ENCODE assay signal across 8 mouse cellular contexts in genomic region chr10:13473833-13474567, GRCm38 (mm10). TPM values are rescaled to one million over a fixed set of nuclear protein-coding genes. Genes with fewer than 3 reads are reported as not detected.
DNase-seq lines count a peak whose midpoint lies in the region; ATAC-seq and TF ChIP-seq lines count a peak whose summit lies in the region.

Gene Phactr2, minus strand, starts transcription at chr10:13474412.

- no peaks in the 10 kb centered on the region for H3K36me3 ChIP-seq in embryonic facial prominence, embryonic 15.5 days
- no peaks in the 10 kb centered on the region for H3K36me3 ChIP-seq in heart, postnatal 0 days (replicated peaks; ENCODE audit: control insufficient read depth, insufficient read depth, low read length)
- no peaks in the 10 kb centered on the region for H3K36me3 ChIP-seq in lung, embryonic 15.5 days

- peak; percentile 81 for DNase-seq in A20 (ENCODE audit: low read depth, low spot score)
- DNase-seq in adrenal gland, adult 8-10 months: peak; percentile 9
- DNase-seq in heart, postnatal 0 days (ENCODE audit: low spot score): peak; percentile 45
- peak; percentile 42 to 74 for DNase-seq in kidney, postnatal 25 days
- peak; percentile 75 for DNase-seq in thymus, postnatal 14 days

- peaks cover 12% of the 10 kb centered on the region; the same call in 1 of the 2 replicates for H3K27me3 ChIP-seq in embryonic facial prominence, embryonic 15.5 days
- 0 out of 2 replicates have a peak, but pooled peaks cover 9% of the 10 kb centered on the region for H3K27me3 ChIP-seq in heart, postnatal 0 days (ENCODE audit: control insufficient read depth, insufficient read depth, low read length)
- peaks cover 36% of the 10 kb centered on the region for H3K27me3 ChIP-seq in lung, embryonic 15.5 days

- TF ChIP-seq CTCF in heart, postnatal 0 days (IDR thresholded peaks at IDR 0.05; ENCODE audit: low read depth): no peak

- H3K9me3 ChIP-seq in embryonic facial prominence, embryonic 15.5 days (replicated peaks): no peaks in the 10 kb centered on the region
- no peaks in the 10 kb centered on the region for H3K9me3 ChIP-seq in heart, postnatal 0 days (replicated peaks; ENCODE audit: control insufficient read depth, low read length)
- no peaks in the 10 kb centered on the region for H3K9me3 ChIP-seq in lung, embryonic 15.5 days

- WGBS in embryonic facial prominence, embryonic 15.5 days: under 1% methylated on average over 70 of the region's 71 CpGs
- 1% methylated on average over 59 of the region's 71 CpGs for WGBS in heart, postnatal 0 days
- under 1% methylated on average over 61 of the region's 71 CpGs for WGBS in lung, embryonic 15.5 days

- peak within 1 kb of the TSS; percentile 99 for H3K4me2 ChIP-seq in embryonic facial prominence, embryonic 15.5 days (replicated peaks)
- peak within 1 kb of the TSS; percentile 99 for H3K4me2 ChIP-seq in heart, postnatal 0 days (ENCODE audit: low read depth, low read length)
- H3K4me2 ChIP-seq in lung, embryonic 15.5 days: peak within 1 kb of the TSS; percentile 97

- ATAC-seq in embryonic facial prominence, embryonic 15.5 days (ENCODE audit: insufficient number of reproducible peaks, low FRiP score, low TSS enrichment, low read depth): peak; percentile 77
- peak; percentile 80 for ATAC-seq in heart, postnatal 0 days (ENCODE audit: insufficient read depth, low read depth)
- ATAC-seq in lung, embryonic 15.5 days (ENCODE audit: borderline replicate concordance, extremely low read depth, low FRiP score, low TSS enrichment): peak; percentile 75
- ATAC-seq in neutrophil, adult 5-6 weeks (ENCODE audit: extremely low read depth, insufficient number of reproducible peaks, low FRiP score, poor library complexity, severe bottlenecking): peak; percentile 51

- peak within 1 kb of the TSS; percentile 65 for H3K4me3 ChIP-seq in embryonic facial prominence, embryonic 15.5 days (replicated peaks)
- H3K4me3 ChIP-seq in heart, postnatal 0 days (ENCODE audit: low read depth, low read length): peak within 1 kb of the TSS; percentile 81
- H3K4me3 ChIP-seq in lung, embryonic 15.5 days: peak within 1 kb of the TSS; percentile 48

- no peak for TF ChIP-seq EP300 in heart, postnatal 0 days (IDR thresholded peaks at IDR 0.05; ENCODE audit: low read depth)

- no peak within 1 kb of the TSS for H3K27ac ChIP-seq in embryonic facial prominence, embryonic 15.5 days (replicated peaks)
- H3K27ac ChIP-seq in heart, postnatal 0 days (ENCODE audit: low read depth): peak within 1 kb of the TSS; percentile 59
- no peak within 1 kb of the TSS for H3K27ac ChIP-seq in lung, embryonic 15.5 days

- peaks cover 7% of the 10 kb centered on the region for H3K4me1 ChIP-seq in embryonic facial prominence, embryonic 15.5 days
- H3K4me1 ChIP-seq in heart, postnatal 0 days (ENCODE audit: control insufficient read depth, insufficient read depth): peaks cover 6% of the 10 kb centered on the region; the same call in 1 of the 2 replicates
- peaks cover 16% of the 10 kb centered on the region; the same call in 1 of the 2 replicates for H3K4me1 ChIP-seq in lung, embryonic 15.5 days

- peak within 1 kb of the TSS; percentile 54 for H3K9ac ChIP-seq in embryonic facial prominence, embryonic 15.5 days
- peak within 1 kb of the TSS; percentile 85 for H3K9ac ChIP-seq in heart, postnatal 0 days (replicated peaks; ENCODE audit: low read depth, low read length)
- peak within 1 kb of the TSS; percentile 51 for H3K9ac ChIP-seq in lung, embryonic 15.5 days

RNA-seq across cellular contexts. Expression of gene Phactr2, which starts in this region (rescaled TPM):
- total RNA-seq in adrenal gland, adult 8-10 months (2022): 10 to 100 TPM; 26.8 to 35.3 (median 31.0) TPM
- polyA plus RNA-seq in embryonic facial prominence, embryonic 15.5 days (2015; fragmentation: Nextera tagmentation; extraction: Ambion mirVana): 27.9 and 30.1 TPM in 2 replicates
- 51.1 and 62.5 TPM in 2 replicates for total RNA-seq in heart, postnatal 0 days (2014; rRNA removed; ENCODE audit: low replicate concordance)
- 39.6 and 40.6 TPM in 2 replicates for polyA plus RNA-seq in heart, postnatal 0 days (2015; fragmentation: Nextera tagmentation; extraction: Ambion mirVana)
- polyA plus RNA-seq in lung, embryonic 15.5 days (2015; fragmentation: Nextera tagmentation; extraction: Ambion mirVana): 33.3 and 33.7 TPM in 2 replicates
- total RNA-seq in neutrophil, adult 5-6 weeks (2017): 16.1 and 16.3 TPM in 2 replicates

Comparison
In these comparisons a context has a peak if more than half of its experiments do, and no peak if none do; other contexts are left out.
1. DNase-seq: peak in every context shown above with its lines; median percentile 81 in A20; 75 in thymus, postnatal 14 days; 58 in kidney, postnatal 25 days; 45 in heart, postnatal 0 days; 9 in adrenal gland, adult 8-10 months.